Mouse (Mus musculus) midbrain, embryonic 14.5 days (tissue): ENCODE measurements at regions not wholly inside any gene's neighbourhood (a gene's known extent, or its start where the extent isn't known, plus 50 kb on each side); places are given as distances from the start of the nearest gene placed in this dataset.
"Not testable (repeated sequence)": the region's sequence is repeated elsewhere in the genome, so short reads cannot be mapped to it uniquely, and the experiment has no call there.

Experiments used
- ATAC-seq: fragments of 200-750 bp; cut with Nextera tagmentation; 2 replicates; pipeline ENCODE4 v1.8.0; 2017; ENCODE audit warnings: moderate number of reproducible peaks, moderate library complexity; ENCODE audit not compliant: low FRiP score, low TSS enrichment
- DNase-seq: peaks from one replicate; pipeline ENCODE4 v3.0.0-alpha.2; 2015
- H3K27ac ChIP-seq: fragments of 300-500 bp; sonication (generic); replicated peaks from 2 replicates; pipeline ENCODE4 v1.5.1; 2014; ENCODE audit warnings: mild to moderate bottlenecking, low read depth, low read length, moderate library complexity
- H3K27me3 ChIP-seq: fragments of 300-500 bp; sonication (generic); 2 replicates; pipeline ENCODE4 v1.6.1; 2014; ENCODE audit warnings: low read length, control low read depth, mixed read lengths; ENCODE audit not compliant: control insufficient read depth, insufficient read depth
- H3K36me3 ChIP-seq: fragments of 300-500 bp; sonication (generic); 2 replicates; pipeline ENCODE4 v1.6.1; 2014; ENCODE audit warnings: low read length, control low read depth; ENCODE audit not compliant: control insufficient read depth, insufficient read depth
- H3K4me1 ChIP-seq: fragments of 300-500 bp; sonication (generic); 2 replicates; pipeline ENCODE4 v1.6.1; 2014; ENCODE audit warnings: mild to moderate bottlenecking, antibody characterized with exemption, low read length, control low read depth; ENCODE audit not compliant: control insufficient read depth, insufficient read depth
- H3K4me2 ChIP-seq: fragments of 300-500 bp; sonication (generic); 2 replicates; pipeline ENCODE4 v1.6.1; 2014; ENCODE audit warnings: mild to moderate bottlenecking, low read length, moderate library complexity
- H3K4me3 ChIP-seq: fragments of 300-500 bp; sonication (generic); replicated peaks from 2 replicates; pipeline ENCODE4 v1.5.1; 2014; ENCODE audit warnings: low read depth, low read length
- H3K9ac ChIP-seq: fragments of 300-500 bp; sonication (generic); replicated peaks from 2 replicates; pipeline ENCODE4 v1.6.1; 2014; ENCODE audit warnings: mild to moderate bottlenecking, low read length, moderate library complexity
- H3K9me3 ChIP-seq: fragments of 300-500 bp; sonication (generic); 2 replicates; pipeline ENCODE4 v1.6.1; 2016; ENCODE audit warnings: low read length, control low read depth, mixed read lengths; ENCODE audit not compliant: control insufficient read depth
- WGBS: fragments of 180-500 bp; shearing (Covaris S2); extraction: QIAGEN DNeasy Blood & Tissue Kit; methylation state at CpG from one replicate; pipeline ENCODE4 v1.1.7; 2014; 5-methylcytosine and 5-hydroxymethylcytosine counted together

DNA sequence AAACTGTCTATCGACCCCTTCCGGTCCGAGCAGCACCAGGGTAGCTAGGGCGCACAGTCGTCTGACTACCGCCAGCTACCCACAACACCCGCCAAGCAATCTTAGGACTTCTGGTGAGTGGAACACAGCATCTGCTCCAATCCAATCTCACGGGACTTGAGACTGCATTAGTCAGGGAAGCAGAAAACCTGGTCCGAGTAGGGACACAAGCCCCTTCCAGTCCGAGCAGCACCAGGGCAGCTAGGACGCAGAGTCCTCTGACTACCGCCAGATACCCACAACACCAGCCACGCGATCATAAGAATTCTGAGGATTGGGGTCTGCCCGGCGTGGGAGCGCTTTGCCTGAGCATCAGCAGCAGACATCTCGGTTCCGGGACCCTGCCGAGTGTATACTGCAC lies 79.6 kb downstream of the Gm10715 start:
- not testable (repeated sequence) for H3K4me1 ChIP-seq, DNase-seq, H3K4me2 ChIP-seq, H3K9ac ChIP-seq, H3K27ac ChIP-seq, H3K36me3 ChIP-seq, H3K27me3 ChIP-seq, H3K4me3 ChIP-seq, ATAC-seq
- 92% methylated on average over 20 of the region's 20 CpGs for WGBS
- peaks cover 23% of the 10 kb centered on the region for H3K9me3 ChIP-seq

DNA sequence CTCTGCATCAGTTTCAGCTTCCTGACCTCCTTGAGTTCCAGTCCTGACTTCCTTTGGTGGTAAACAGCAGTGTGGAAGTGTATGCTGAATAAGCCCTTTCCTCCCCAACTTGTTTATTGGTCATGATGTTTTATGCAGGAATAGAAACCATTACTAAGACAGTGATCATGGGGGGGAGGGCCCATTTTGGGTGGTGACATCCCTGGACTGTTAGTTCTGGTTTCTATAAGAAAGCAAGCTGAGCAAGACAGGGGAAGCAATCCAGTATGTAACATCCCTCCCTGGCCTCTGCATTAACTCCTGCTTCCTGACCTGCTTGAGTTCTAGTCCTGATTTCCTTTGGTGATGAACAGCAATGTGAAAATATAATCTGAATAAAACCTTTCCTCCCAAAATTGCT lies 124.5 kb downstream of the Gm10715 start:
- peaks cover 30% of the 10 kb centered on the region for H3K9me3 ChIP-seq
- no peak overlapping the region for H3K4me2 ChIP-seq
- ATAC-seq: no peak
- no peak overlapping the region for H3K4me3 ChIP-seq
- H3K36me3 ChIP-seq: no peaks in the 10 kb centered on the region
- no peak for DNase-seq
- no peaks in the 10 kb centered on the region for H3K4me1 ChIP-seq
- no peaks in the 10 kb centered on the region for H3K27me3 ChIP-seq
- H3K9ac ChIP-seq: no peak overlapping the region
- H3K27ac ChIP-seq: no peak overlapping the region

DNA sequence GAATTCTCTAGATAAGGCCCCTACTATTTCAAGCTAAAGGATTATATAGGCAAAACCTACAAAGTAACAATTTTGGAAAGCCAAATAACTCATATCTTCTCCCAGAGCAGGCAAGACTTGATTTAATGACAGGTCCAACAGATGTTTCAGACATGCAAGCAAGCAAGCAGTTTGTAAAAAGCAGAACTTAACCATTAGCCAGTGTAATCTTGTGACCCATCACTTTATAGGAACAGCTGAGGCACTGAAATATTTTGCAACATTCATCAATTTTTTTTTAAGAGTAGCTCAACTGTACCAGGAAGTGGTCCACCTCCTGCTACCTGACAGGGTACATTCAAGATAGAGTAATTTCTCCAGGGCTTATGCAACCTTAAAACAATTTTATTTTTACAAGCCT lies 147.7 kb downstream of the Gm10715 start:
- no peaks in the 10 kb centered on the region for H3K36me3 ChIP-seq
- DNase-seq (no peak), ATAC-seq (no peak)
- no peak overlapping the region for H3K4me2 ChIP-seq
- H3K27ac ChIP-seq: no peak overlapping the region
- H3K4me3 ChIP-seq: no peak overlapping the region
- H3K4me1 ChIP-seq: no peaks in the 10 kb centered on the region
- H3K27me3 ChIP-seq: no peaks in the 10 kb centered on the region
- H3K9me3 ChIP-seq: peaks cover 33% of the 10 kb centered on the region
- no peak overlapping the region for H3K9ac ChIP-seq

DNA sequence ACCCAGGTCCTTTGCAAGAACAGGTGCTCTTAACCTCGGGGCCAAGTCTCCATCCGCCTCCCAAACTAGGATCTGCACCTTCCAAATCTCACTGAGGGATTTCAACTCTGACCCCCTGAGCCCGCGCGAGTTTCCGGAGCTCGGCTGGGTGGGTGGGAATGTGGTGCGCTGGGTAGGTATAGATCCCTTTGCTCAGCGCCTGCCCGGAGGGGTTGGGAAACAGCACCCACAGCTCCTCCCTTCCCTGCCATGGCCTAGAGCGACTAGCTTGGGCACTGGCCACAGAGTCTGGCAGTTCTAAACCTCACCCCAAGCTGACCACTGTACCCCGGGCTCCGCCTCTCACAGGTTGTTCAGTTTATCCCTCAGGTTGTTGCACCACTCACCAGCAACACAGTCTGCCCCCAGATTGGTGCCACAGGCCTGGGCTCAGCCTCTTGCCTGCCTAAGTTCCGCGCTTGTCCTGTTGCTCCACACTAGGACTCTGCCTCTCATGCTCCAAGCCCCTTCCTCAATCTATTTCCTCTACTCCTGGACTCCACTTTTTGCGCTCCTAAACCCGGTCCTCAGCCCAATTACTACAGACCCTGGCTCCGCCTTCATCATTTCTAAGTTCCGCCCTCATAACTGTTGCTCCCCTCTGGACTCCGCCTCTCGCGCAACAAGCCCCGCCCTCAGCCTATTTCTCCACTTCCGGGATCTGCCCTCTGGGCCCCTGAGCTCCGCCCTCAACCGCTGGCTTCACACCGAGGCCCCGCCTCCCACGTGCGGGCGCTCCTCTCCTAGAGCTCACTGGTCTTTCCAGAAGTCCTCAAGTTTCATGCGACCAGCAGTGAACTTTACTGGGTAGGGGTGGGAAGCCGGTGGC lies 135.6 kb upstream of the Alkbh8 start:
- DNase-seq (no peak), ATAC-seq (peak; percentile 43; the same call in 1 of the 2 replicates)
- H3K4me2 ChIP-seq: no peak overlapping the region
- H3K27ac ChIP-seq: no peak overlapping the region
- no peak overlapping the region for H3K4me3 ChIP-seq
- no peaks in the 10 kb centered on the region for H3K4me1 ChIP-seq
- no peak overlapping the region for H3K9ac ChIP-seq
- no peaks in the 10 kb centered on the region for H3K27me3 ChIP-seq
- H3K36me3 ChIP-seq: no peaks in the 10 kb centered on the region
- WGBS: 41% methylated on average over 33 of the region's 33 CpGs
- H3K9me3 ChIP-seq: peaks cover 11% of the 10 kb centered on the region

DNA sequence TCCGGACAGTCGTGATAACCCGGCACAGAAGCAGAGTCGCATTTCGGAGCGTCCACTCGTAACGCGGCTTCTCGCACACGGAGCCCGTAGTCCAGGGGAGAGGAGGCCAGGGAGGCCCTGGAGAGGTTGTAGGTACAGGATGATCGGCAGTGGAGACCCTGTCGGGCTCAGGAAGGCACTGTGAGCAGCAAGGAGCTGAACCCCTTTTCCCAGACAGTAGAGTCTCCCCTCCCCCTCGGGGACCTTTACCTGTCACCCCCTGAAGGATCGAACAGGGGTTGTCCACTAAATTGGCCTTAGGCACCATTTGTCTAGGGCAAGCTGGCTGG lies 135.0 kb upstream of the Alkbh8 start:
- not testable (repeated sequence) for H3K9ac ChIP-seq, H3K36me3 ChIP-seq, H3K4me1 ChIP-seq, H3K4me2 ChIP-seq, H3K4me3 ChIP-seq, H3K27me3 ChIP-seq, DNase-seq, H3K27ac ChIP-seq
- H3K9me3 ChIP-seq: peaks cover 11% of the 10 kb centered on the region
- ATAC-seq: peak; percentile 31; the same call in 1 of the 2 replicates
- WGBS: 60% methylated on average over 16 of the region's 16 CpGs

DNA sequence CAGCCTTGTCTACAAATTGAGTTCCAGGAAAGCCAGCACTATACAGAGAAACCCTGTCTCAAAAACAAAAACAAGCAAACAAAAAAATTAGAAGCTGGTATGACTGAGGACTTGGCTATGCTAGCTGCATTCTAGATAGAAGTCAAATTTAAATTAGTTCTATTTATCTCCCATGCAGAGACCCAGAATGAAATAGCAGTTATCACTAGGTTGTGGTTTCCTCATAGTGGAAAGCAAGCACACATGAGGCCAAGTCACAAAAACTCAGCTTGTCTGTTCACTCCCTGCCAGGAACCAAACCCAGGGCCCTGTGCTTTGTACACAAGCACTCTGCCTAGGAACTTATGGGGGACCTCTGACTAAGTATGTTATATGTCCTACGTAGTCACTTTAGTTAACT lies 126.8 kb upstream of the Alkbh8 start:
- H3K9ac ChIP-seq, H3K4me1 ChIP-seq, H3K4me2 ChIP-seq, H3K9me3 ChIP-seq, H3K27ac ChIP-seq, H3K4me3 ChIP-seq, ATAC-seq, H3K36me3 ChIP-seq, H3K27me3 ChIP-seq, DNase-seq: not testable (repeated sequence)
- WGBS: 89% methylated on average over 1 of the region's 1 CpGs

DNA sequence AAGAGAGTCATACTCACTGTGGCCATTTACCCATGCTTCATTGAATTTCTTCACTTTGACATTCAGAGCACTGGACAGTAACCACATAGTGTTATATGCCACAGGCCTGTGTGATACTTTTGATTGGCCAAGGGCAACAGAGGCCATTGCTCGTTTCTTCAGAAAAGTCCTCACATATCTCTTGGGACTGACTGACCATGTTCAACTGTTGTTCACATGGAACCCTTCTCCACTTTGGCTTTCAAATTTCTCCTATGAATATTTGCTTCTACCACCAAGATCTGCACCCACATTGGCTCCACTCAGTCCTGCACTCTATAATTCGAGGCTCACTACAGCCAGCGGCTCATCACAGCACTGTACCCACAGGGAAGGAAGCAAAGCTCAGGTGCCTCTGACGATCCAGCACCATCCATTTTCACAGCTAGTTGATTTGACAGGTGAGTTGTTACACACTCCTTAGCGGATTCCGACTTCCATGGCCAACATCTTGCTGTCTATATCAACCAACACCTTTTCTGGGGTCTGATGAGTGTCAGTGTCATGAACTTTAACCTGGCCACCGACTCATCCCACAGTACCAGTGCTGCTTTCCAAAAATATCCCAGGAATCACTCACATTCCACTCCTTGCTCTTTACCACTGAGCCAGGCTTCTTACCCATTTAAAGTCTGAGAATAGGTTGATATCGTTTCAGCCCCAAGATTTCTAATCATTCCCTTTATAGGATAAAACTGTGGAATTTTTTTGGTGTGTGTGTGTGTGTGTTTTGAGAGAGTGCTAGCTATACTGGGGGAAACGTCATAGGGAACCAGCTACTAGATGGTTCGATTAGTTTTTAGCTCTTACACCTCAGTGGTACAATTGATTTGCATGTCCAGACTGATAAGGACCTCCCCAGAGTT lies 76.3 kb upstream of the Alkbh8 start:
- ATAC-seq (peak; percentile 96), DNase-seq (peak; percentile 95)
- Histone ChIP-seq H3K4me1 (no peaks in the 10 kb centered on the region), H3K4me2 (no peak overlapping the region), H3K9me3 (peaks cover 34% of the 10 kb centered on the region), H3K27me3 (no peaks in the 10 kb centered on the region), H3K27ac (no peak overlapping the region), H3K4me3 (no peak overlapping the region), H3K9ac (no peak overlapping the region), H3K36me3 (no peaks in the 10 kb centered on the region)
- WGBS: 75% methylated on average over 10 of the region's 10 CpGs

DNA sequence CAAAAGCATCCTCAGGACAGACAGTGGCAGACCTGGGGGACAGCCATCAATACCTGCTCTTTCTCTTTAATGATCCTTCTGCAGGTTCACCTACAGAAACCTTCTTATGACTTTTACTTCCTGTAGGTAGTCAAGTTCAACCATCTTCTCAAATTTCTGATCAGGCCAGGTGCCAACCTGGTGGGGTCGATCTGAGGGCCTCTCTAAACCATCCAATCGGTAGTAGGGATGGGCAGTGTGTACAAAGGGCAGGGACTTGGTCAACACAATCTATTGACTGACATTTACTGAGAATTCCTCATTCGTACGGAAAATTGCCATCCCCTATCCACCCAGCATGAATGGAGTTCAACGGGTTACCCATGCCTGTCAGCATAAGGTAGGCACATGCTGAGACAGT lies 74.8 kb upstream of the Alkbh8 start:
- no peak for DNase-seq
- H3K4me2 ChIP-seq: no peak overlapping the region
- H3K9ac ChIP-seq: no peak overlapping the region
- no peak overlapping the region for H3K4me3 ChIP-seq
- ATAC-seq: no peak
- WGBS: 67% methylated on average over 5 of the region's 5 CpGs
- H3K27ac ChIP-seq: no peak overlapping the region
- peaks cover 36% of the 10 kb centered on the region for H3K9me3 ChIP-seq
- no peaks in the 10 kb centered on the region for H3K4me1 ChIP-seq
- no peaks in the 10 kb centered on the region for H3K27me3 ChIP-seq
- H3K36me3 ChIP-seq: no peaks in the 10 kb centered on the region

DNA sequence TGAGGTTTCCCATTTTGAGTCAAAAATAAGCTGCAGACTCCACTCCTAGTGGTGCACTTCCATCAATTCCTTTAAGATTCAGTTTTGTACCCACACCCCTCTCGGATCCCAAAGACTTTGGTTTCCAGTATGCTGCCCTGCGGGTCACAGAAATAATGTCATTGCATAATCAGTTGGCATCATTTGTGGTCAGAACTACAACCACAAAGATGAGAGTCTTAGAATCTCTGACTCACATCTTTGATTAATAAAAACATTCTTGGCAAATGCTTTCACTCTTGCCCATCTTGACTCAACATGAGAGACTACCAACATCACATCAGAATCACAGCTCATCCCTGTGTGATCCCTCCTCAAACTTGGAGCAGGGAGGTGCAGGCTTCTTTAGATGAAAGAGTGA lies 74.1 kb upstream of the Alkbh8 start:
- DNase-seq: no peak
- H3K4me1 ChIP-seq: no peaks in the 10 kb centered on the region
- no peak overlapping the region for H3K4me2 ChIP-seq
- H3K36me3 ChIP-seq: no peaks in the 10 kb centered on the region
- no peak overlapping the region for H3K27ac ChIP-seq
- WGBS: 78% methylated on average over 2 of the region's 2 CpGs
- no peak overlapping the region for H3K9ac ChIP-seq
- H3K4me3 ChIP-seq: no peak overlapping the region
- H3K27me3 ChIP-seq: no peaks in the 10 kb centered on the region
- ATAC-seq: no peak
- peaks cover 42% of the 10 kb centered on the region for H3K9me3 ChIP-seq
